Mouse (Mus musculus) kidney, embryonic 15.5 days (tissue): Measurements from ENCODE around the gene Chrnd. TPM values are rescaled to one million over a fixed set of nuclear protein-coding genes. Genes with fewer than 3 reads are reported as not detected.

ENCODE experiments used
- ATAC-seq: fragments of 200-750 bp; cut with Nextera tagmentation; replicated peaks from 2 replicates; pipeline ENCODE4 v1.8.0; 2017; ENCODE audit warnings: moderate TSS enrichment; ENCODE audit not compliant: low FRiP score
- H3K27ac ChIP-seq: fragments of 300-500 bp; sonication (generic); 2 replicates; pipeline ENCODE4 v1.5.1; 2015; ENCODE audit warnings: mild to moderate bottlenecking, inconsistent platforms
- H3K27me3 ChIP-seq: fragments of 300-500 bp; sonication (generic); 2 replicates; pipeline ENCODE4 v1.6.1; 2015; ENCODE audit warnings: inconsistent platforms
- H3K36me3 ChIP-seq: fragments of 300-500 bp; sonication (generic); 2 replicates; pipeline ENCODE4 v1.6.1; 2015; ENCODE audit warnings: inconsistent platforms
- H3K4me1 ChIP-seq: fragments of 300-500 bp; sonication (generic); 2 replicates; pipeline ENCODE4 v1.6.1; 2015; ENCODE audit warnings: inconsistent platforms
- H3K4me2 ChIP-seq: fragments of 300-500 bp; sonication (generic); 2 replicates; pipeline ENCODE4 v1.6.1; 2015; ENCODE audit warnings: moderate library complexity, mild to moderate bottlenecking, inconsistent platforms
- H3K4me3 ChIP-seq: fragments of 300-500 bp; sonication (generic); replicated peaks from 2 replicates; pipeline ENCODE4 v1.5.1; 2015; ENCODE audit warnings: mild to moderate bottlenecking, inconsistent platforms
- H3K9ac ChIP-seq: fragments of 300-500 bp; sonication (generic); 2 replicates; pipeline ENCODE4 v1.6.1; 2015; ENCODE audit warnings: mild to moderate bottlenecking, inconsistent platforms
- H3K9me3 ChIP-seq: fragments of 300-500 bp; sonication (generic); replicated peaks from 2 replicates; pipeline ENCODE4 v1.6.1; 2016; ENCODE audit warnings: inconsistent platforms
- WGBS: fragments of 180-500 bp; shearing (Covaris S2); methylation state at CpG from one replicate; pipeline ENCODE4 v1.1.7; 2015; ENCODE audit warnings: mixed read lengths; 5-methylcytosine and 5-hydroxymethylcytosine counted together
- polyA plus RNA-seq: library from polyadenylated mRNA; unstranded; fragments of >200 nt; fragmentation: Nextera tagmentation; extraction: Ambion mirVana; gene quantifications from 2 replicates; pipeline ENCODE4 v1.2.1, GENCODE M21; 2015

The Chrnd gene
- polyA plus RNA-seq, 1 experiment from 2014 or later = 1.1 TPM

GRCm38 (mm10) chr1:87211431-87211830 is 21.0 kb downstream of the Chrnd start:
- H3K27ac ChIP-seq = no peak overlapping the region
- peaks cover 25% of the 10 kb centered on the region for H3K4me1 ChIP-seq
- H3K4me2 ChIP-seq = no peak overlapping the region
- no peaks in the 10 kb centered on the region for H3K9me3 ChIP-seq
- no peak overlapping the region for H3K4me3 ChIP-seq
- peaks cover 12% of the 10 kb centered on the region for H3K27me3 ChIP-seq
- 91% methylated on average over 4 of the region's 4 CpGs for WGBS
- ATAC-seq = no peak
- no peak overlapping the region for H3K9ac ChIP-seq
- H3K36me3 ChIP-seq = no peaks in the 10 kb centered on the region

GRCm38 (mm10) chr1:87213735-87214704 is 23.6 kb downstream of the Chrnd start, which contains the start of gene Eif4e2:
Gene Eif4e2, plus strand, starts transcription at chr1:87213914.
- Histone ChIP-seq H3K4me3 (peak within 1 kb of the TSS; percentile 91), H3K9ac (peak within 1 kb of the TSS; percentile 99), H3K4me1 (peaks cover 37% of the 10 kb centered on the region), H3K27me3 (no peaks in the 10 kb centered on the region), H3K27ac (peak within 1 kb of the TSS; percentile 100), H3K9me3 (no peaks in the 10 kb centered on the region), H3K36me3 (peaks cover 9% of the 10 kb centered on the region; the same call in 1 of the 2 replicates), H3K4me2 (peak within 1 kb of the TSS; percentile 69)
- ATAC-seq = peak; percentile 97
- under 1% methylated on average over 86 of the region's 99 CpGs for WGBS

GRCm38 (mm10) chr1:87214748-87215147 is 24.3 kb downstream of the Chrnd start:
- Histone ChIP-seq H3K9ac (peak overlapping the region; percentile 99), H3K4me2 (peak overlapping the region; percentile 69), H3K36me3 (peaks cover 15% of the 10 kb centered on the region), H3K27me3 (no peaks in the 10 kb centered on the region), H3K4me1 (peaks cover 37% of the 10 kb centered on the region), H3K4me3 (peak overlapping the region; percentile 91), H3K27ac (peak overlapping the region; percentile 100), H3K9me3 (no peaks in the 10 kb centered on the region)
- no peak for ATAC-seq
- 12% methylated on average over 4 of the region's 4 CpGs for WGBS

GRCm38 (mm10) chr1:87217938-87218337 is 27.5 kb downstream of the Chrnd start:
- 54% methylated on average over 3 of the region's 3 CpGs for WGBS
- no peak overlapping the region for H3K4me2 ChIP-seq

GRCm38 (mm10) chr1:87225739-87226138 is 35.3 kb downstream of the Chrnd start:
- no peak overlapping the region for H3K4me3 ChIP-seq
- 94% methylated on average over 8 of the region's 8 CpGs for WGBS
- no peak overlapping the region for H3K9ac ChIP-seq
- no peaks in the 10 kb centered on the region for H3K9me3 ChIP-seq
- H3K36me3 ChIP-seq = peaks cover 99% of the 10 kb centered on the region
- no peaks in the 10 kb centered on the region for H3K4me1 ChIP-seq
- no peak for ATAC-seq
- H3K27ac ChIP-seq = no peak overlapping the region
- no peaks in the 10 kb centered on the region for H3K27me3 ChIP-seq
- no peak overlapping the region for H3K4me2 ChIP-seq

More at GRCm38 (mm10) chr1:87217938-87218337, 27.5 kb downstream of the Chrnd start:
- Histone ChIP-seq H3K4me3 (no peak overlapping the region), H3K27me3 (no peaks in the 10 kb centered on the region), H3K36me3 (peaks cover 47% of the 10 kb centered on the region), H3K27ac (0 out of 2 replicates have a peak overlapping the region, but pooled peaks have one; percentile 28), H3K4me1 (peaks cover 35% of the 10 kb centered on the region), H3K9me3 (no peaks in the 10 kb centered on the region), H3K9ac (no peak overlapping the region)
- ATAC-seq = no peak

- Histone ChIP-seq H3K27ac (no peak overlapping the region), H3K27me3 (no peaks in the 10 kb centered on the region), H3K9ac (no peak overlapping the region), H3K36me3 (peaks cover 98% of the 10 kb centered on the region), H3K4me3 (no peak overlapping the region), H3K4me1 (no peaks in the 10 kb centered on the region), H3K4me2 (no peak overlapping the region), H3K9me3 (no peaks in the 10 kb centered on the region)
- no peak for ATAC-seq
- WGBS = 98% methylated on average over 1 of the region's 1 CpGs
Measured at GRCm38 (mm10) chr1:87226409-87227159, 36.2 kb downstream of the Chrnd start.

GRCm38 (mm10) chr1:87227160-87227550 is 36.7 kb downstream of the Chrnd start:
- no peaks in the 10 kb centered on the region for H3K27me3 ChIP-seq
- no peak overlapping the region for H3K4me3 ChIP-seq
- no peak for ATAC-seq
- H3K27ac ChIP-seq = no peak overlapping the region
- H3K9me3 ChIP-seq = no peaks in the 10 kb centered on the region
- WGBS = 93% methylated on average over 3 of the region's 3 CpGs
- 0 out of 2 replicates have a peak, but pooled peaks cover 4% of the 10 kb centered on the region for H3K4me1 ChIP-seq
- H3K4me2 ChIP-seq = no peak overlapping the region
- H3K36me3 ChIP-seq = peaks cover 96% of the 10 kb centered on the region
- H3K9ac ChIP-seq = no peak overlapping the region

GRCm38 (mm10) chr1:87230606-87231005 is 40.2 kb downstream of the Chrnd start:
- 0 out of 2 replicates have a peak, but pooled peaks cover 8% of the 10 kb centered on the region for H3K4me1 ChIP-seq
- no peaks in the 10 kb centered on the region for H3K9me3 ChIP-seq
- peaks cover 97% of the 10 kb centered on the region for H3K36me3 ChIP-seq
- no peak overlapping the region for H3K4me2 ChIP-seq
- no peak overlapping the region for H3K27ac ChIP-seq
- H3K27me3 ChIP-seq = no peaks in the 10 kb centered on the region
- H3K4me3 ChIP-seq = no peak overlapping the region
- no peak for ATAC-seq
- 86% methylated on average over 5 of the region's 5 CpGs for WGBS
- H3K9ac ChIP-seq = no peak overlapping the region

- WGBS = 48% methylated on average over 7 of the region's 7 CpGs
- Histone ChIP-seq H3K27ac (no peak overlapping the region), H3K4me1 (0 out of 2 replicates have a peak, but pooled peaks cover 8% of the 10 kb centered on the region), H3K9ac (no peak overlapping the region), H3K9me3 (no peaks in the 10 kb centered on the region), H3K36me3 (peaks cover 94% of the 10 kb centered on the region), H3K4me3 (no peak overlapping the region), H3K4me2 (no peak overlapping the region), H3K27me3 (no peaks in the 10 kb centered on the region)
- peak; percentile 81 for ATAC-seq
Measured at GRCm38 (mm10) chr1:87232197-87232596, 41.8 kb downstream of the Chrnd start.

GRCm38 (mm10) chr1:87239056-87239455 is 48.6 kb downstream of the Chrnd start:
- no peak overlapping the region for H3K4me2 ChIP-seq
- no peaks in the 10 kb centered on the region for H3K27me3 ChIP-seq
- 72% methylated on average over 8 of the region's 8 CpGs for WGBS
- H3K4me1 ChIP-seq = no peaks in the 10 kb centered on the region
- H3K4me3 ChIP-seq = no peak overlapping the region
- ATAC-seq = no peak
- H3K27ac ChIP-seq = no peak overlapping the region
- no peaks in the 10 kb centered on the region for H3K9me3 ChIP-seq
- no peak overlapping the region for H3K9ac ChIP-seq
- H3K36me3 ChIP-seq = peaks cover 48% of the 10 kb centered on the region

- H3K27ac ChIP-seq = no peak overlapping the region
- no peak overlapping the region for H3K4me2 ChIP-seq
- no peak overlapping the region for H3K9ac ChIP-seq
- peaks cover 3% of the 10 kb centered on the region; the same call in 1 of the 2 replicates for H3K4me1 ChIP-seq
- ATAC-seq = no peak
- peaks cover 11% of the 10 kb centered on the region for H3K36me3 ChIP-seq
- no peaks in the 10 kb centered on the region for H3K9me3 ChIP-seq
- no peak overlapping the region for H3K4me3 ChIP-seq
- H3K27me3 ChIP-seq = no peaks in the 10 kb centered on the region
- 89% methylated on average over 8 of the region's 8 CpGs for WGBS
Measured at GRCm38 (mm10) chr1:87243021-87243420, 52.6 kb downstream of the Chrnd start.

- Histone ChIP-seq H3K9ac (no peak overlapping the region), H3K9me3 (no peaks in the 10 kb centered on the region), H3K27ac (no peak overlapping the region), H3K27me3 (no peaks in the 10 kb centered on the region), H3K4me3 (no peak overlapping the region), H3K36me3 (no peaks in the 10 kb centered on the region), H3K4me2 (no peak overlapping the region), H3K4me1 (peaks cover 3% of the 10 kb centered on the region; the same call in 1 of the 2 replicates)
- 38% methylated on average over 1 of the region's 1 CpGs for WGBS
- no peak for ATAC-seq
Measured at GRCm38 (mm10) chr1:87245430-87245829, 55.0 kb downstream of the Chrnd start.
